Mouse (Mus musculus) heart, adult 2 months (tissue): ENCODE measurements around the gene Ppl.

Experiments used
- CTCF ChIP-seq: fragments of 200-600 bp; IDR thresholded peaks from 2 replicates; pipeline ENCODE4 v1.8.1; 2022; ENCODE audit warnings: antibody characterized with exemption, mild to moderate bottlenecking, moderate library complexity
- EP300 ChIP-seq: fragments of 200-500 bp; IDR thresholded peaks from 2 replicates; pipeline ENCODE4 v1.6.1; 2011; ENCODE audit warnings: low read depth, low read length, control low read depth; ENCODE audit not compliant: insufficient read depth
- POLR2A ChIP-seq: fragments of 200-500 bp; IDR thresholded peaks from 2 replicates; pipeline ENCODE4 v1.6.1; 2011; ENCODE audit warnings: mild to moderate bottlenecking, low read depth, low read length, control low read depth; ENCODE audit not compliant: insufficient read depth

GRCm38 (mm10) chr16:5136505-5136904, 4.3 kb upstream of the Ppl start:
- no peak for TF ChIP-seq POLR2A
- no peak for TF ChIP-seq CTCF
- TF ChIP-seq EP300: no peak
